Mouse (Mus musculus) ES-CJ7 (cell line): Measurements from ENCODE around the gene Hmcn2.

Experiments used
- DNase-seq: peaks from one replicate; pipeline ENCODE4 v3.0.0; 2011; ENCODE audit warnings: low read depth, low spot score

Gene Hmcn2

DNA sequence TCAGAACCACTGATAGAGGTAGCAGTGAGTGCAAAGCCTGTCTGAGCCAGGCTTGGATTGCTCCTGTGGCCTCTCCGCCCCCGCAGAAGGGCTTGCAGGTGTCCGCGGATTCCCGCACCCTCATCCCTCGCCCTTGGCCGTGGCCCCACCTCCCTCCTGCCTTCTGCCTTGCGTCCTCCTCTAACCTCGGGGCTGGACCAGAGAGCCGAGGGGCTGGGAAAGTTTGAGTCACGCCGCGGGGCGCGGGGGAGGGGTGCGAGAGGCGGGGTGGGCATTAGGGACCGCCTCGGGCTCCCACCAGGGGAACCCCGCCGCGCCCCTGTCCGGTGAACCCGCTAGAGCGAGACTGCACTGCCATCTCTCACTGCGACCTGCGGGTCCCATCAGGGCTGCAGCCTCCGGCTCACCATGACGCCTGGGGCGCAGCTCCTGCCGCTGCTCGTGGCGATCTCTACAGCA lies at the start of gene Hmcn2:
Gene Hmcn2, plus strand, starts transcription at position 409 of the 459 bp plus-strand sequence.
- no peak for DNase-seq

DNA sequence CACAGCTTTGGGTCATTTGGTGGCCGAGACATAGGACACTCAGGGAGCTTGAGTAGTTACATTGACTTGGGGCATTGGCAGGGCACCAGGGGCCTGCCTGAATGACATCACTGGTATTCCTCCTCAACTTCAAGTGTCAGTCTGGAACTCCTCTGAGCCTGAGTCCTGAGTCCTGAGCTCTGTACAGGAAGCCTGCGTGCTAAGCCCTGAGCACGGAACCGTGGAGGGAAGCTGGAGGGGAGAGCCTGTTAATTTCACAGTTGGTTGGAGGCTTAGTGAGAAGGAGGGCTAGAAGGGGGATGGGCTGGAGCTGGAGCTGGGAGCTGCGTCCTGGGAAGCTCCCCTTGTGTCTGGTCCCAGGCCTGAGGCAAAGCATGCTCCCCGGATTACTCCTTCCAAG lies 46.8 kb upstream of the Hmcn2 start:
- DNase-seq = no peak

DNA sequence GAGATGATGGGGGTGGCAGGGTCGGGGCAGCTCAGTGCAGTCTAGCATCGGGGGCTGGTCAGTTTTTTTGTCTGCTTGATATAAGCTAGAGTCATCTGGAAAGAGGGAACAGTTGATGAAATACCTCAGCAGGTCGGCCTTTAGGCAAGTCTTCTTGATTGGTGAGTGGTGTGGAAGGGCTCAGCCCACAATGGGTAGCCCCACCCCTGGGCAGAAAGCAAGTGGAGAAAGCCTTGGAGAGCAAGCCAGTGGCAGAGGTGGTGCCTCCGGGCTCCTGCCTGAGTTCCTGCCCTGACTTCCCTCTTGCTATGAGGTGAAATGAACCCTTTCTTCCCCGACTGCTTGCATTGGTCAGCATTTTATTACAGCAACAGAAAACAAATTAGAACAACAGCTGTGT lies 45.6 kb upstream of the Hmcn2 start:
- DNase-seq = no peak

DNA sequence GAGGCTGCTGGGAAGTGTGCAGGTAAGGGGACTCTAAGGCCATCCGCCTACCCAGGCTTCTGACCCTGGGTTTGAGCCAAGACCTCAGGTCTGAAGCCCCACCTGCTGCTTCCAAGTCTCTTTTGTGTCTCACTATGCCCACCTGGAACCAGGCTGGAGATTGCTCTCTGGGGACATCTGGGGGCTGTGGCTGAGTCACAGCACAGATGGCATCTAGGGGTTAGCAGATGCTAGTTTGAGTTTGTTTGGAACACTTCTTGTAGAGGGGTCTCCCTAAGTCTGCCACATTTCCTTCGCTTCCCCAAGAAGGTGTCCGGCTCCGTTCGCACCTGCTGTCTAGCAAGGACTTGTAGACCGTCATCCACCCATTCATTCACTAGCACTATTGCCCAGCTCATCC lies 45.0 kb upstream of the Hmcn2 start:
- no peak for DNase-seq

DNA sequence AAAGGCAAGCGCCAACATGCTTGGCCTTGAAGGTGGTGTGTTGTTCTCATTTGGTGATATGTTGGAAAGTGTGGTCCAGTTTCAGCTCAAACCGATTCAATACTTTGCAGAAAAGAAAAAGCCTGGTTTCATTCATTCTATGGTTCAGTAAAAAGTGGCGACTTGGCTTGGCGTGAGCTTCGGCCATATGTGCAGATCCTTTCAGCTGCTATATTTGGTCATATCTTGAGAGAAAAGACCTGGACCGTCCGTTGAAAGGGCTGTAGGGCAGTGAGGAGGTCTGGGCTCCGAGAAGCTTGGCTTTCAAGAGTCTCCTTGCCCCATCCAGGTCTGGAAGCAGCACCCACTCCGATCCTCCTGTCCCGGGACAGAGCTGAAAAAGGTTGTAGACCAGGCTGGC lies 44.4 kb upstream of the Hmcn2 start:
- DNase-seq = no peak

DNA sequence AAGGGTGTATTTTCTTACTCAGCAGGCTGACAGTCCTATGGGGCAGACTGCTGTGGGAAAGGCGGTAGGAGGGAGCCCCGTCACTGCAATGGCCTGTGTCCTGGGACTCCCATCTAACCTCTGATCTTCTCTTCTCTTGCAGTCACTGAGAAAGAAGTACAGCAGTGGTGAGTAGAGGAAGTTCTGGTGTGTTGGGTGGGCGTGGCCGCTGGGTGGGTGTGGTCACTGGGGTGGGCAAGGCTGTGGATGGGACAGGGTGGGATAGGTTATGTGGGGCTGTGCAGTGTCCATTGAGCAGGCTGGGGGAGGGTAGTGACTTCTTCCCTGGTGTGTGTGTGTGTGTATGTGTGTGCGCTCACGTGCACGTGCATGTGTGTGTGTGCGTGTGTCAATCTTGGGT lies 43.7 kb upstream of the Hmcn2 start:
- DNase-seq = peak; percentile 48

DNA sequence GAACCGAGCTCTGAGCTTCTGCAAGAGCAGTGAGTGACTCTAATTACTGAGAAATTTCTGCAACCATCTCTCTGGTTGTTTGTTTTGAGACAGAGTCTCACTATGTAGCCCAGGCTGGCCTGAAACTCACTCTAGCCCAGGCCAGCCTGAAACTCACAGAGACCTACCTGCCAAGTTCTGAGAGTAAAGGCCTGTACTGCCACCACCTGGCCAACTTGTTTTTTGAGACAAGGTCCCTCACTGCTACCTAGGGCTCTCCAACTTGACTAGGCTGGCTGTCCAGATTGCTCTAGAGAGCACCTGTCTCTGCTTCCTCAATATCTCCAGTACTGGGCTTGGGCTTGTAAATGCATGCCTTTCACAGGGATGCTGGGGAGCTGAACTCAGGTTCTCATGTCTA lies 43.1 kb upstream of the Hmcn2 start:
- DNase-seq = peak; percentile 60

DNA sequence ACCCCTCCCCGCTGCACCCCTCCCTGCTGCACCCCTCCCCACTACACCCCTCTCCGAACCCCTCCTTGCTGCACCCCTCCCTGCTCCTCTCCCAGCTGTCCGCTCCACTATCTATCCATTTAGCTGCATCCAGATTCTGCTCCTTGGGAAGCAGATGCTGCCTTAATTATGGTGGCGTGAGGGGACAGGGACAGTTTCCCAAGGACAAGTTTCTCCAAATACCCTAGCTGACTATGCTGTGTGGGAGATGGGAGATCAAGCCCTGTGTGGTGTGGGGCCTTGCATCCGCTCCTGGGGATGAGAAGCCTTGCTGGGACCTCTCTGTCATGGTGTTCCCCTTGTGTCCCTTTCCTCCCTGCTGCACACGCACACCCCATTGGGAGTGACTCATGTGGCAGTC lies 39.2 kb upstream of the Hmcn2 start:
- no peak for DNase-seq

DNA sequence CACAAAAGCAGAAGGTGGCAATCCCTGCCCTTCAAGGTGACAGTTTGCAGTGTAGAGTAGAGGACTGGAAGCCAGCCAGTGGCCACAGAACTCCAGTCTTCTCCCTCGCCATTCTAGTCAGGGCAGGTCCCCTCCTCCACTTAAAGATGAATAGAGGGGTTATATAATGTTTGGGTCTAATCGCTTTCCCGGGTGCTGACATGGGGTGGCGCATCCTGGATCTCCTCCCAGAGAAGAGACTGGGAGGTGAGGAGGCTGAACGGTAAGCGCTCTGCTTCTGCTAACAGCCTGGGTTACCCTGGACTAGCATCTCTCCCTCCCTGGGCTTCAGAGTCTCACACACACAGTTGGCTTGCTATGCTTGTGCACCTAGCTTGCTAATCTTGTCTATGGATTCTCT lies 36.4 kb upstream of the Hmcn2 start:
- DNase-seq = no peak

DNA sequence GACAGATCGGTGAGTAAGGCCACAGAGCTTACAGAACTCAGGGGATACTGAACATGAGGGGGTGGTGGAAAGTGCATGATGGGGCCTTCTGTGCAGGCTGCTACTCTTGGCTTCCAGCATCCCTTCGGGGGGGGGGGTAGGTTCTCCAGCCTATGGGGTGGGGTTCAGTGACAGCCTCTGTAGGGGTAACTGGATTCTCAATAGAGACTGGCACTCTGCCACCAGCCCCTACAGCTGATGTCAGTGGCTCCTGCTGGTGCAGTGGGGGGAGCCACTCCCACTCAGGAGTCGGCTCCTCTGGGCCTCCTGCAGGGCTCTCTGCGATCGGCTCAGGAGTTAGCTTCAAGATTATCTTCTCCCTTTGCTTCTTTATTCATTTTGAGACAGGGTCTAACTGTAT lies 35.7 kb upstream of the Hmcn2 start:
- DNase-seq = no peak

DNA sequence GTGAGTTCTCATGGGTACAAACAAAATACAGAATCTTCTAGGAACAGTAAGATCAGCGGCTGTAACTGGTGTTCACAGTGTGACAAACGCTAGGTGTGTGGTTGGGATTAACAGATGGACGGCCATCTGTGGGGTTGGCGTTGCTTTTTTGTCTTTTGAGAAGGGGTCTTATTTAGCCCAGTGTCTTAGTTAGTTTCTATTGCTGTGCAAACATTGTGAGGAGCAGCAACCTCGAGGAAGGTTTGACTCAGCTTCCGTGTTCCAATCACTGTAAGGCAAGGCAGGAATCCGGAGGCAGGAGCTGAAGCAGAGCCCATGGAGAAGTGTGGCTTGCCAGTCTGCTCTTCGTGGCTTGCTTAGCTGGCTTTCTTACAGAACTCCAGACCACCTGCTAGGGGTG lies 33.1 kb upstream of the Hmcn2 start:
- DNase-seq = no peak

DNA sequence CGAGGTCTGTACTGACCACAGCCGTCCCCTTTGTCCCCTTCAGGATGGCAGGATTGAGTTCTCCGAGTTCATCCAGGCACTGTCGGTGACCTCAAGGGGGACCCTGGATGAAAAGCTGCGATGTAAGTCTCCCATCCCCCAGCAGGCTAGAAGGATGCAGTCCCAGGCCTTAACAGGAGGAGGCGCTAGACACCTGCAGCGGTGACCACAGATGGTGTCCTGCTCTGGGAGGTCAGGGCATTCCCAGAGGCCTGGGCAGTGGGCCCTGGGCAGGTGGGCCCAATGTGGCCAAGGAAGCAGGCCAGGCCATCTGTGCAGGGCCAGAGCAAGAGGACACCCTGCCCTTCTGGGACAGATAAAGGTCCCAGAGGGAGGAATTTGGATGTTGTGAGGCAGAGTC lies 31.9 kb upstream of the Hmcn2 start:
- DNase-seq = peak; percentile 59

DNA sequence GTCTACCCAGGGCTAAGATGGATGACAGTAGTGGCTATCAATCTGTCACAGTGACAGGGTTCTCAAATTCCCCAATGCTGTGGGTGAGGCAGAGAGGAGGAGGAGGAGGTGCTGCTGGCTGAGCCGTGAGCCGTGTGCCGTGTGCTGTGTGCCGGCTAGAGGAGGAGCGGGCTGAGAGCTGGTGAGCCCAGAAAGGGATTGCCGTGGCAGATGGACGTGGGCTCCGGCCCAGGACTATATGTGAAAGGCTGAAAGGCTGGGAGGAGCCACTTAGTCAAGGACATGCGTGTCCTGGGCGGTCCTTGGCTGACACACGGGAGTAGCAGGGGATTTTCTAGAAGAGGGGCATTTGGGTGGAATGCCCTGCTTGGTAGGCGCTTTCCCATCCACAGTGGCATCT lies 31.3 kb upstream of the Hmcn2 start:
- no peak for DNase-seq

DNA sequence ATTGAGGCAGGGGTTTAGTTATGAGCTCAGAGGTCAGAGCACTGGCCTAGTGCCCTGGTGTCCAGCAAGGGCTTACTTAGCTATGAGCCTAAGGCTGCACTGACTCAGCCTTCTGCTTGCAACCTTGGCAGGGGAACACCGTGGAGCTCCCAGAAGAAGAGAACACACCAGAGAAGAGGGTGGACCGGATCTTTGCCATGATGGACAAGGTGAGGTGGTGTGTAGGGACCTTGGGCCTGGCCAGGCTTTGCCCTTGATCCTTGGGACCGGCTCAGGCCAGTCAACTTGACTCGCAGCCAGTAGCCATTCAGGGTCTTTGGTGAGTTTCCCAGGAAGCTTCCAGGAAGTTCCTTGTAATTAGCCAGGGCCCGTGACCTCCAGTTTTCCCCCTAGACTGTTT lies 29.7 kb upstream of the Hmcn2 start:
- DNase-seq = no peak

DNA sequence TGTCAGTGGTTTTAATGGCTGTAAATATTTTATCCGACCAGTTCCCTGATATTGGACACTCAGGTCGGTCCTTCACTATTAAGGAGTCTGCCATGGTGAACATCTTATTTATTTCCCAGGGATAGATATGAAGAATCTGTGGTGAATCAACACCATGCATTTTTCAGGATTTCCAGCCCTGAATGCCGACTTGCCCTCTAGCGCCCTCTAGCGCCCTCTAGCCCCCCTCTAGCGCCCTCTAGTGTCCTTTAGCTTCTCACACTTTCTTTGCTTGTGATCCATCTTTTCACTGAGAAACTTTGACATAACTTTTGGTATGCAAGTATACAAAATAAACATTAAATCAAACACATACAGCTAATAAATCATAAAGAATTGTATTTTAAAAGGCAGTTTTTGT lies 22.8 kb upstream of the Hmcn2 start:
- peak; percentile 51 for DNase-seq

DNA sequence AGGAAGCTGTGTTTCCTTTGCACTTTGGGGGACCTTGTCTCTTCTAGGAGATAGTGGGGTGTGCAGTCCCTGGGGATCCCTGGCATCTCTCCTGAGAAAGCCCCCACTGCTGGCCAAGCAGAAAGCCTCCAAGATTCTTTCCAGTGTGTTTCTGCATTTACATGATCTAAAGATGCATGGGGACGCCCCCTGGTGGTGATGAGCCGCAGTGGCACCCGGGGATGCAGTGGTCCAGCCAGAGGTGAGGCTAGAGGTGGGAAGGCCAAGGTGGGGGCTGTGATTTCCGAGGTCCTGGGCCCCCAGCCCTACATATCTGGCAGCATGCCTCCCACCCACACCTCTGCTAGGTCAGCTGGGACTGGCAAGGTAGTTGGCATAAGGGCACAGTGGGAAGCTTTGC lies 19.2 kb upstream of the Hmcn2 start:
- peak; percentile 70 for DNase-seq

DNA sequence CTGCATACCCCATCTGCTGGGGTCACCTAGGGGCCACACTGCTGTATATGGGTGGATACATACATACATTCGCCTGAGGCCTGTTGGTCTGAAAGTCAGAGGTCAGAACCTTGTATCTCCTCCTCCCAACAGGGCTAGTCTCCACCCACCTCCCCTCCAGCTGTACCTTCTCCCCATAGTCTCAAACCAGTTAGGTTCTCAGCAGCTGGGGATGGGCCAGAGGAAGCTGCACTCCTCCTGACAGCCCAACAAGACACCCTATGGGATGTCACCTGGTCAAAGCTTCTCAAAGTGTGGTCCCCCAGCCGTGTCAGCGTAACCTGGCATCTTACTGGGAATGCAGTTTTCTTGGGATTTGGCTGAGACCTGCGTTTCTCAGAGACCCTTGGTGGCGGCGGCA lies 17.8 kb upstream of the Hmcn2 start:
- DNase-seq = peak; percentile 32

DNA sequence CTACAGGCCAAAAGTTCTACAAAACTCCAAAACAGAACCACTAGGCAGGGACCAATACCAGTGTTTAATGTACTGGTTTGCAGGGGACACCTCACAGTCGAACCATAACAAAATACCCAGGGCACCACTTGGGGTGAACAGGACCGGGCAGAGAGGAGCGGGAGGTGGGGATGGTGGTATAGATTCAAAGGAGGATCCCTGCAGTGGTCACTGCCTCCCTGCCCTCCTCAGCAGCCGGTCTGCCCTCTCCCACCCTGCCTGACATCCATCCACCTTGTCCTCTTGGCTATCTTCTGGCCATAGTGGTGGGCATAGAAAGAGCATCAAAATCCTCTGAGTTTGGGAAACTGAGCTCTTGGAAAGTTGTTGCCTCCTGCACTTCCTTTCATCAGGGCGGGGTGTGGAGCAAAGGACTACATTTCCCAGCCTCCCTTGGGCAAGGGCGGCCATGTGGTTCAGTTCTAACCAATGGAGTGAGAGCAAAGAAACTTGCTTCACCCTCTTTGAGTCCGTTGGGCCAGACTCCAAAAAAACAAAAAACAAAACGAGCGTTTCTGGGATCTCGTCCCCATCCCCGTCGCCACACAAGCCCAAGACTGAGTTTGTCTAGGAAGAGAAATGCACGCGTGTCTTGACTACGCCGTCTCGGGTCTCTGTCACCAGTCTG lies 16.5 kb upstream of the Hmcn2 start:
- peak; percentile 72 for DNase-seq

DNA sequence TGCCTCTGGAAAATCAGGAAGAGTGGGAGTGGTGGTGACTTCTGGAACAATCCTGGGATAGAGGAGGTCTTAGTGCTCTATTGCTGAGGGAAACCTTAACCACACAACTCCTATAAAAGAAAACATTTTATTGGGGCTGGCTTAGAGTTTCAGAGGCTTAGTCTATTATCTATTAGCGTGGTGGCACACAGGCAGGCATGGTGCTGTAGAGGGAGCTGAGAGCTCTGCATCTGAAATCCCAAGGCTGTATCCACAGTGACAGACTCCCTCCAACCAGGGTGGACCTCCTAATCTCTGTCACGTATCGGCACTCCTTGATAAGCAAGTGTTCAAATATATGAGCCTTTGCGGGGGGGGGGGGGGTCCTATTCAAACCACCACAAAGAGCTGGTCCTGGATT lies 15.4 kb upstream of the Hmcn2 start:
- no peak for DNase-seq

DNA sequence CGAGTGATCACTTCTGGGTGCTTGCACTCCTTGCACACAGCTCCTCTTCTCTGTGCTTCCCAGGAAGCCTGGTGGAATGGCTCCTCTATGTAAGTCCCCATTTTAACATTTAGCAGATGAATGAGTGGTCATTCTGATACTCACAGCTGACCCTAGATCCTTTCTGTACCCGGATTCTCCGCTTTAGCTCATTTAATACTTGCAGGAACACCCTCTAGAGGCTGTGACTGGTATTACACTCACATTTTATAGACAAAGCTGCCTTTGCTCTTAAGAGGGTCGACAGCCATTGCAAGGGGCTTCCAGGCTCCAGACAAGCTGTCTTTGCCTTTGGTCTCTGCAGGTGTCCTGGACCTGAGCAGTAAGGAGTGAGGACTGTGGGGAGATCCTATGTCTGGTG lies 14.9 kb upstream of the Hmcn2 start:
- DNase-seq = peak; percentile 81

DNA sequence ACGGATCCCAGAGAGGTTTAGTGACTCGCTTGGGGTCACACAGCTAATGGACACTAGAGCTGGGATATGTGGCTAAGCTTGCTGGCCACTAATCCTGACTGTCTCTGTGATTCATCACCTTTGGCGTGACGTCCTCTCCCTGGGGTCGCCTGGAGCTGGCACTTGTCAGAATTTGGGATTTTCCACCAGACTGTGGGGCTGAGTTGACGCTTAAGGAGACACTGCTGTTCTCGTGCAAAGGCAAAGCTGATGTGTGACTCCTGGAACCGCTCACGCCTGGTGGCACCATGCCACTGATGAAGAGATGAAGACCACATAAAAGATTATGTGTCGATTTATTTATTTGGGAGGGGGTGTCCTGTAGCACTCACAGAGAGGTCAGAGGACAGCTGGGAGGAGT lies 14.2 kb upstream of the Hmcn2 start:
- no peak for DNase-seq

DNA sequence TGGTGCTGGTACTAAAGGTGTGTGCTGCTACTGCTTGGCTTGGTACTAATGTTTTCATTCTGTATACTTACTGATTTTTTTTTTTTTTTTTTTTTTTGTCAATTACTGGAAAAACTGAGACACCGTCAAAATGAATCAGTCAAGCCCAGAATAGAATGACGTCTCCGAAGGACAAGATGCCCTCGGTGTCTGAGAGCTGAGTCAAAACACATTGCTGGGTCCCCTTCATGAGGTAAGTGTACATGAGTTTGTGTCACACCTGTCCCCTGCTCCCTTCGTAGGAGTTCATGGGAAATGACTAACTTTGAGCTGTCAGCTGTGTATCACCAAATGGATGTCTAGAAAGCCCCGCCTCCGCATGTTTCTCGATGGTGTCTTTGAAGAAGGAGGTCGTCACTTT lies 11.0 kb upstream of the Hmcn2 start:
- DNase-seq = no peak

DNA sequence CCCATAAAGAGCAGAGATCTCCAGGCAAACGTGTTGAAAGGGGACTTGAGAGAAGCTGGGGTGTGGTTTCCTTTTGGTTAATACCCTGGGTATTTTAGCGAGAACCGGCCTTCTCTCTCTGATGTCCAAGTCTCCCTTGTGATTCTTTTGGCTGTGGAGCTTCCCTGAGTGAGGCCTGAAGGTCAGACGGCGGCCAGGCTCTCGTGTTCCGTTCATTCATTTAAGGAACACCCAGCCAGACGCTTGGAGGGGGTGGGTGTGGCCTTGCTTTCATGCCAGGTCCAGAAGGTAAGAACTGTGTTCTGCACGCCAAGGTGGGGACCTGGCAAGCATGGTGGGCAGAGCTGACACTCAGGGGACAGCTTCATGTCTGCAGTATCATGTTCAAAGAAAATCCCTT lies 10.0 kb upstream of the Hmcn2 start:
- DNase-seq = peak; percentile 54
